Mouse (Mus musculus) retina, adult 2 months (tissue): ENCODE measurements at regions not wholly inside any gene's neighbourhood (a gene's known extent, or its start where the extent isn't known, plus 50 kb on each side); places are given as distances from the start of the nearest gene placed in this dataset.

Experiments
- DNase-seq: peaks from one replicate; pipeline ENCODE4 v3.0.0-alpha.2; 2012; ENCODE audit warnings: low read depth, low spot score

- no peak for DNase-seq
These were observed 157.5 kb upstream of the Rpl34 start for GRCm38 (mm10) chr3:130887540-130888312.

GRCm38 (mm10) chr3:130885974-130886373, 155.8 kb upstream of the Rpl34 start:
- DNase-seq: no peak

- no peak for DNase-seq
These were observed 154.2 kb upstream of the Rpl34 start for GRCm38 (mm10) chr3:130884393-130884792.

GRCm38 (mm10) chr3:130883928-130884327, 153.7 kb upstream of the Rpl34 start:
- no peak for DNase-seq

- DNase-seq: no peak
These were observed 153.1 kb upstream of the Rpl34 start for GRCm38 (mm10) chr3:130883319-130883718.

GRCm38 (mm10) chr3:130880482-130880881, 150.3 kb upstream of the Rpl34 start:
- DNase-seq: no peak

- no peak for DNase-seq
These were observed 149.3 kb upstream of the Rpl34 start for GRCm38 (mm10) chr3:130879463-130879862.

GRCm38 (mm10) chr3:130878834-130879233, 148.6 kb upstream of the Rpl34 start:
- no peak for DNase-seq

GRCm38 (mm10) chr3:130877981-130878380, 147.8 kb upstream of the Rpl34 start:
- no peak for DNase-seq

- DNase-seq: no peak
These were observed 143.5 kb upstream of the Rpl34 start for GRCm38 (mm10) chr3:130873745-130874144.

GRCm38 (mm10) chr3:130866952-130867632, 136.9 kb upstream of the Rpl34 start:
- DNase-seq: no peak

GRCm38 (mm10) chr3:130864783-130865182, 134.6 kb upstream of the Rpl34 start:
- DNase-seq: no peak

- no peak for DNase-seq
These were observed 133.2 kb upstream of the Rpl34 start for GRCm38 (mm10) chr3:130863376-130863775.

GRCm38 (mm10) chr3:130860315-130860714, 130.1 kb upstream of the Rpl34 start:
- DNase-seq: no peak

GRCm38 (mm10) chr3:130853866-130854265, 123.7 kb upstream of the Rpl34 start:
- DNase-seq: no peak

GRCm38 (mm10) chr3:130850766-130851308, 120.6 kb upstream of the Rpl34 start:
- DNase-seq: no peak

GRCm38 (mm10) chr3:130841755-130842154, 111.6 kb upstream of the Rpl34 start:
- no peak for DNase-seq

- no peak for DNase-seq
These were observed 109.8 kb upstream of the Rpl34 start for GRCm38 (mm10) chr3:130839924-130840440.

GRCm38 (mm10) chr3:130838626-130839422, 108.6 kb upstream of the Rpl34 start:
- no peak for DNase-seq

GRCm38 (mm10) chr3:130833722-130834121, 103.5 kb upstream of the Rpl34 start:
- no peak for DNase-seq

GRCm38 (mm10) chr3:130833082-130833481, 102.9 kb upstream of the Rpl34 start:
- no peak for DNase-seq

- DNase-seq: no peak
These were observed 101.6 kb upstream of the Rpl34 start for GRCm38 (mm10) chr3:130831788-130832187.
